Mouse (Mus musculus): ENCODE data around the gene 1700014D04Rik. TPM values are rescaled to one million over a fixed set of nuclear protein-coding genes. Genes with fewer than 3 reads are reported as not detected.

1700014D04Rik gene
- total RNA-seq, 2 experiments from 2014 or later = not detected

GRCm38 (mm10) chr13:59694008-59694407, 52.5 kb downstream of the 1700014D04Rik start, which contains the start of gene 4921517D22Rik:
TSS of gene 4921517D22Rik (minus strand) at chr13:59694108.
- TF ChIP-seq CTCF (IDR thresholded peaks at IDR 0.05) = no peak
- Histone ChIP-seq H3K27ac (no peak within 1 kb of the TSS), H3K4me3 (no peak within 1 kb of the TSS)
- intact Hi-C loops (cut with DNase I) = no loop called here
- no peak for DNase-seq

GRCm38 (mm10) chr13:59691478-59691877, 55.1 kb downstream of the 1700014D04Rik start:
- DNase-seq = no peak
- intact Hi-C loops (cut with DNase I) = no loop called here
- no peak for TF ChIP-seq CTCF (IDR thresholded peaks at IDR 0.05)
- Histone ChIP-seq H3K27ac (no peak overlapping the region), H3K4me3 (no peak overlapping the region)

Other genes starting within 250 kb of the 1700014D04Rik start
- 10 to 100 TPM; 59.1 to 71.0 TPM for gene Agtpbp1, start 161.5 kb downstream of the 1700014D04Rik start, total RNA-seq (2021)
- 10 to 100 TPM; 29.2 to 32.7 TPM for gene Naa35, start 161.5 kb downstream of the 1700014D04Rik start, total RNA-seq (2021)
- 10 to 100 TPM in 1 of 2 experiments, 1 to 10 TPM in 1; 4.5 to 11.5 TPM for gene Golm1, start 70.9 kb downstream of the 1700014D04Rik start, total RNA-seq (2021)
- gene 4921517D22Rik, start 52.6 kb downstream of the 1700014D04Rik start, total RNA-seq (2021) = not detected
- gene Spata31d1a, start 36.4 kb downstream of the 1700014D04Rik start, total RNA-seq (2021) = not detected
- not detected for gene Spata31d1b, start 34.5 kb downstream of the 1700014D04Rik start, total RNA-seq (2021)
- not detected for gene Spata31d1d, start 15.0 kb downstream of the 1700014D04Rik start, total RNA-seq (2021)
- 100 to 1,000 TPM; 185 to 198 TPM for gene Isca1, start 23.1 kb upstream of the 1700014D04Rik start, total RNA-seq (2021)
- gene Gm49354, start 35.5 kb upstream of the 1700014D04Rik start, total RNA-seq (2021) = not detected
- 10 to 100 TPM; 40.5 to 43.5 TPM for gene Tut7, start 76.4 kb upstream of the 1700014D04Rik start, total RNA-seq (2021)